Mouse (Mus musculus): ENCODE data around the gene Adamts9. TPM values are rescaled to one million over a fixed set of nuclear protein-coding genes. Genes with fewer than 3 reads are reported as not detected.

The Adamts9 gene
- total RNA-seq, 2 experiments from 2014 or later, result 8.7 to 8.9 TPM

GRCm38 (mm10) chr6:92842000-92842399 lies 101.3 kb downstream of the Adamts9 start:
- no peak overlapping the region for H3K27ac ChIP-seq
- H3K4me3 ChIP-seq, result no peak overlapping the region
- TF ChIP-seq CTCF (conservative IDR thresholded peaks at IDR 0.05), result no peak
- no peak for DNase-seq (ENCODE audit: low spot score in 2 of 2)

- no peak overlapping the region for H3K4me3 ChIP-seq
- DNase-seq (ENCODE audit: low spot score in 2 of 2), result no peak
- no peak for TF ChIP-seq CTCF (conservative IDR thresholded peaks at IDR 0.05)
- H3K27ac ChIP-seq, result no peak overlapping the region
Observed at GRCm38 (mm10) chr6:92831106-92831505, 112.2 kb downstream of the Adamts9 start.

- H3K27ac ChIP-seq, result no peak overlapping the region
- no peak overlapping the region for H3K4me3 ChIP-seq
- no peak for DNase-seq (ENCODE audit: low spot score in 2 of 2)
- no peak for TF ChIP-seq CTCF (conservative IDR thresholded peaks at IDR 0.05)
Observed at GRCm38 (mm10) chr6:92829148-92829547, 114.1 kb downstream of the Adamts9 start.

GRCm38 (mm10) chr6:92827360-92827759 lies 115.9 kb downstream of the Adamts9 start:
- no peak overlapping the region for H3K27ac ChIP-seq
- no peak overlapping the region for H3K4me3 ChIP-seq
- no peak for DNase-seq (ENCODE audit: low spot score in 2 of 2)
- no peak for TF ChIP-seq CTCF (conservative IDR thresholded peaks at IDR 0.05)

- no peak for TF ChIP-seq CTCF (conservative IDR thresholded peaks at IDR 0.05)
- no peak overlapping the region for H3K4me3 ChIP-seq
- no peak for DNase-seq (ENCODE audit: low spot score in 2 of 2)
- H3K27ac ChIP-seq, result no peak overlapping the region
Observed at GRCm38 (mm10) chr6:92826561-92826960, 116.7 kb downstream of the Adamts9 start.

GRCm38 (mm10) chr6:92823991-92824390 lies 119.3 kb downstream of the Adamts9 start:
- Histone ChIP-seq H3K4me3 (no peak overlapping the region), H3K27ac (no peak overlapping the region)
- DNase-seq (ENCODE audit: low spot score in 2 of 2), result no peak
- no peak for TF ChIP-seq CTCF (conservative IDR thresholded peaks at IDR 0.05)

GRCm38 (mm10) chr6:92822006-92822405 lies 121.3 kb downstream of the Adamts9 start:
- DNase-seq (ENCODE audit: low spot score in 2 of 2), result no peak
- Histone ChIP-seq H3K27ac (no peak overlapping the region), H3K4me3 (no peak overlapping the region)
- TF ChIP-seq CTCF (conservative IDR thresholded peaks at IDR 0.05), result no peak

- no peak for TF ChIP-seq CTCF (conservative IDR thresholded peaks at IDR 0.05)
- no peak for DNase-seq (ENCODE audit: low spot score in 2 of 2)
- Histone ChIP-seq H3K4me3 (no peak overlapping the region), H3K27ac (no peak overlapping the region)
Observed at GRCm38 (mm10) chr6:92821606-92822005, 121.7 kb downstream of the Adamts9 start.

GRCm38 (mm10) chr6:92817661-92818060 lies 125.6 kb downstream of the Adamts9 start:
- DNase-seq (ENCODE audit: low spot score in 2 of 2), result no peak
- Histone ChIP-seq H3K4me3 (no peak overlapping the region), H3K27ac (no peak overlapping the region)
- no peak for TF ChIP-seq CTCF (conservative IDR thresholded peaks at IDR 0.05)

- no peak for TF ChIP-seq CTCF (conservative IDR thresholded peaks at IDR 0.05)
- Histone ChIP-seq H3K4me3 (no peak within 1 kb of the TSS), H3K27ac (no peak within 1 kb of the TSS)
- DNase-seq (ENCODE audit: low spot score in 2 of 2), result no peak
Observed at GRCm38 (mm10) chr6:92816311-92816751, 127.0 kb downstream of the Adamts9 start, which contains the start of gene A730049H05Rik. A730049H05Rik (plus strand) TSS chr6:92816478.

- no peak for TF ChIP-seq CTCF (conservative IDR thresholded peaks at IDR 0.05)
- H3K27ac ChIP-seq, result peak overlapping the region; percentile 71
- no peak overlapping the region for H3K4me3 ChIP-seq
- peak; percentile 33 to 56 for DNase-seq (ENCODE audit: low spot score in 2 of 2)
Observed at GRCm38 (mm10) chr6:92812702-92813370, 130.5 kb downstream of the Adamts9 start.

GRCm38 (mm10) chr6:92811566-92811965 lies 131.7 kb downstream of the Adamts9 start:
- DNase-seq (ENCODE audit: low spot score in 2 of 2), result no peak
- TF ChIP-seq CTCF (conservative IDR thresholded peaks at IDR 0.05), result no peak
- Histone ChIP-seq H3K27ac (peak overlapping the region; percentile 71), H3K4me3 (no peak overlapping the region)

GRCm38 (mm10) chr6:92810628-92811027 lies 132.7 kb downstream of the Adamts9 start:
- Histone ChIP-seq H3K4me3 (no peak overlapping the region), H3K27ac (no peak overlapping the region)
- no peak for DNase-seq (ENCODE audit: low spot score in 2 of 2)
- TF ChIP-seq CTCF (conservative IDR thresholded peaks at IDR 0.05), result no peak

- Histone ChIP-seq H3K4me3 (no peak overlapping the region), H3K27ac (no peak overlapping the region)
- no peak for TF ChIP-seq CTCF (conservative IDR thresholded peaks at IDR 0.05)
- no peak for DNase-seq (ENCODE audit: low spot score in 2 of 2)
Observed at GRCm38 (mm10) chr6:92809818-92810217, 133.5 kb downstream of the Adamts9 start.
